Mouse (Mus musculus) liver, embryonic 15.5 days (tissue): ENCODE results near the gene Mef2b. TPM values are rescaled to one million over a fixed set of nuclear protein-coding genes. Genes with fewer than 3 reads are reported as not detected.
A peak's percentile ranks its signal among the peaks of the same experiment; 100 is the strongest.

Experiments
- ATAC-seq: fragments of 200-750 bp; cut with Nextera tagmentation; 2 replicates; pipeline ENCODE4 v1.8.0; 2017; ENCODE audit warnings: moderate number of reproducible peaks, mild to moderate bottlenecking, moderate library complexity; ENCODE audit not compliant: insufficient read depth
- H3K27ac ChIP-seq: fragments of 300-500 bp; sonication (generic); replicated peaks from 2 replicates; pipeline ENCODE4 v1.5.1; 2015; ENCODE audit warnings: mild to moderate bottlenecking, inconsistent platforms
- H3K27me3 ChIP-seq: fragments of 300-500 bp; sonication (generic); 2 replicates; pipeline ENCODE4 v1.6.1; 2015; ENCODE audit warnings: mild to moderate bottlenecking, inconsistent platforms
- H3K36me3 ChIP-seq: fragments of 300-500 bp; sonication (generic); replicated peaks from 2 replicates; pipeline ENCODE4 v1.6.1; 2015; ENCODE audit warnings: moderate library complexity, mild to moderate bottlenecking, inconsistent platforms
- H3K4me1 ChIP-seq: fragments of 300-500 bp; sonication (generic); replicated peaks from 2 replicates; pipeline ENCODE4 v1.6.1; 2015; ENCODE audit warnings: inconsistent platforms
- H3K4me2 ChIP-seq: fragments of 300-500 bp; sonication (generic); 2 replicates; pipeline ENCODE4 v1.6.1; 2015; ENCODE audit warnings: moderate library complexity, mild to moderate bottlenecking, inconsistent platforms
- H3K4me3 ChIP-seq: fragments of 300-500 bp; sonication (generic); replicated peaks from 2 replicates; pipeline ENCODE4 v1.5.1; 2015; ENCODE audit warnings: mild to moderate bottlenecking, inconsistent platforms
- H3K9ac ChIP-seq: fragments of 300-500 bp; sonication (generic); 2 replicates; pipeline ENCODE4 v1.6.1; 2015; ENCODE audit warnings: moderate library complexity, mild to moderate bottlenecking, inconsistent platforms
- H3K9me3 ChIP-seq: fragments of 300-500 bp; sonication (generic); replicated peaks from 2 replicates; pipeline ENCODE4 v1.6.1; 2016; ENCODE audit warnings: inconsistent platforms
- WGBS: fragments of 180-500 bp; shearing (Covaris S2); methylation state at CpG from one replicate; pipeline ENCODE4 v1.1.7; 2015; ENCODE audit warnings: mixed read lengths; ENCODE audit not compliant: insufficient replicate concordance; 5-methylcytosine and 5-hydroxymethylcytosine counted together
- polyA plus RNA-seq: library from polyadenylated mRNA; unstranded; fragments of >200 nt; fragmentation: Nextera tagmentation; extraction: Ambion mirVana; gene quantifications from 2 replicates; pipeline ENCODE4 v1.2.1, GENCODE M21; 2015

Mef2b gene
- polyA plus RNA-seq, 1 experiment from 2014 or later: not detected

DNA sequence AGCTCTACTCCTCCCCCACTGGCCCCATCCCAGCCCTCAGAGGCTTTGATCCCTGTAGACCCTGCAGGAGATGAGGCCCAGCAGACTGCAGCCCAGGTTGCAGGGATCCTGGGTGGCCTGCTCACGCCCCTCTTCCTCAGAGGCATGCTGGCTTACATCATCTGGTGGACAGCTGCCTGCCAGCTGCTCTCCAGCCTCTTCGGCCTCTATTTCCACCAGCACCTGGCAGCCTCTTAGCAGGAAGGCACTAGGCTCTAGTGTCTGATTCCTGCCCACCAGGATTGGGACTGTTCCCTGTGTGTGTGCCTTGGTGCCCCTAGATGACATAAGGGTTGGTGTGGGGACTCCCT, 42.4 kb downstream of the Mef2b start:
- Histone ChIP-seq H3K9ac (peak overlapping the region; percentile 35), H3K27me3 (no peaks in the 10 kb centered on the region), H3K36me3 (peaks cover 38% of the 10 kb centered on the region), H3K4me3 (no peak overlapping the region), H3K4me1 (peaks cover 30% of the 10 kb centered on the region), H3K9me3 (no peaks in the 10 kb centered on the region), H3K4me2 (peak overlapping the region; percentile 48), H3K27ac (peak overlapping the region; percentile 68)
- no peak; the same call in 1 of the 2 replicates for ATAC-seq
- 49% methylated on average over 2 of the region's 2 CpGs for WGBS

GRCm38 (mm10) chr8:70183194-70183593, 43.7 kb downstream of the Mef2b start:
- no peaks in the 10 kb centered on the region for H3K9me3 ChIP-seq
- no peak overlapping the region for H3K9ac ChIP-seq
- no peak for ATAC-seq
- H3K36me3 ChIP-seq: peaks cover 41% of the 10 kb centered on the region
- no peak overlapping the region for H3K4me2 ChIP-seq
- no peak overlapping the region for H3K27ac ChIP-seq
- H3K27me3 ChIP-seq: no peaks in the 10 kb centered on the region
- H3K4me3 ChIP-seq: no peak overlapping the region
- 79% methylated on average over 4 of the region's 4 CpGs for WGBS
- H3K4me1 ChIP-seq: peaks cover 30% of the 10 kb centered on the region

- H3K9ac ChIP-seq: no peak overlapping the region
- H3K36me3 ChIP-seq: peaks cover 62% of the 10 kb centered on the region
- no peak overlapping the region for H3K4me3 ChIP-seq
- H3K27ac ChIP-seq: no peak overlapping the region
- H3K4me2 ChIP-seq: no peak overlapping the region
- peaks cover 3% of the 10 kb centered on the region; the same call in 1 of the 2 replicates for H3K4me1 ChIP-seq
- 59% methylated on average over 7 of the region's 7 CpGs for WGBS
- H3K9me3 ChIP-seq: no peaks in the 10 kb centered on the region
- H3K27me3 ChIP-seq: no peaks in the 10 kb centered on the region
- ATAC-seq: no peak
These were observed 49.2 kb downstream of the Mef2b start for GRCm38 (mm10) chr8:70188707-70189106.

DNA sequence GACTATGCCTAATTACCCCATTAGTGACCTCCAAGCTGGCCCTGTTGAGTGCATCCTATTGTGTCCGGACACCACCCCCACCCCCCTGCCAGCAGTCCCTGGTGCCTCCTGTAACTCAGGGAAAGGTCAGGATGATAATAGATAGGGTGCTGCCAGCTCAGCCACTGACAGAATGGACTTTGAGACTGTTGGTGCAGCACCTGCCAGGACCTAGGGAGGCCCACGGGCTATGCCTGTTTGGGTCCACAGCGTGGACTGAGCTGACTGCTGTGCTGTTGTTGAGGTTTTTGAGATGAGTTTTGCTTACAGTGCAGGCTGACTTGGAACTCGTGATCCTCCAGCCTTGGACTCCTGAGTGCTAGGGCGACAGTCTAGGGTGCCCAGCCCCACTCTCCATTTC, 53.7 kb downstream of the Mef2b start:
- peak; percentile 43 for ATAC-seq
- Histone ChIP-seq H3K27ac (no peak overlapping the region), H3K4me3 (no peak overlapping the region), H3K36me3 (peaks cover 36% of the 10 kb centered on the region), H3K27me3 (no peaks in the 10 kb centered on the region), H3K9me3 (no peaks in the 10 kb centered on the region), H3K4me1 (peaks cover 35% of the 10 kb centered on the region), H3K9ac (no peak overlapping the region), H3K4me2 (no peak overlapping the region)
- 76% methylated on average over 5 of the region's 5 CpGs for WGBS

- 78% methylated on average over 3 of the region's 3 CpGs for WGBS
- ATAC-seq: no peak
- no peak overlapping the region for H3K9ac ChIP-seq
These were observed 54.7 kb downstream of the Mef2b start for GRCm38 (mm10) chr8:70194191-70194590.

GRCm38 (mm10) chr8:70195762-70196161, 56.3 kb downstream of the Mef2b start:
- ATAC-seq: no peak
- Histone ChIP-seq H3K27me3 (no peaks in the 10 kb centered on the region), H3K9ac (no peak overlapping the region), H3K4me1 (peaks cover 60% of the 10 kb centered on the region), H3K4me2 (no peak overlapping the region), H3K36me3 (peaks cover 12% of the 10 kb centered on the region), H3K27ac (no peak overlapping the region), H3K9me3 (no peaks in the 10 kb centered on the region), H3K4me3 (no peak overlapping the region)
- WGBS: 65% methylated on average over 2 of the region's 2 CpGs

More at GRCm38 (mm10) chr8:70194191-70194590, 54.7 kb downstream of the Mef2b start:
- peaks cover 45% of the 10 kb centered on the region for H3K4me1 ChIP-seq
- H3K9me3 ChIP-seq: no peaks in the 10 kb centered on the region
- H3K27me3 ChIP-seq: no peaks in the 10 kb centered on the region
- no peak overlapping the region for H3K4me3 ChIP-seq
- no peak overlapping the region for H3K27ac ChIP-seq
- peaks cover 27% of the 10 kb centered on the region for H3K36me3 ChIP-seq
- H3K4me2 ChIP-seq: no peak overlapping the region

DNA sequence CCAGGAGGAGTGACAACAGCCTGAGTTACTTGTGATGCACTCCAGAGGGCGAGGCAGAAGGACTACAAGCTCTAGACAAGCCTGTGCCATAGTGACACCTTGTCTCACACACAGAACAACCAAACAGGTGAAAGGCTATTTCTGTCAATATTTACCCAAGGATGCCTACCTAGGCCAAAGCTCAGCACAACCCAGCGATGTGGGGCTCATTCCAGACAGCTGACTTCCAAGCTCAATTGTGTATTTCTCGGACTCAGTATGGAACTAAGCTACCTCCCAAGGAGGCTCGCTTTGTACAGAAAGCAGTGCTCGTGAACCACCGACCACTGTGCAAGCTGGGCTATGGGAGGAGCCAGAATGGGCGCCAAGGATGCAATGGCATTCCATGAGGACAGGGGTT, 58.1 kb downstream of the Mef2b start:
- no peak overlapping the region for H3K27ac ChIP-seq
- no peaks in the 10 kb centered on the region for H3K9me3 ChIP-seq
- no peak overlapping the region for H3K9ac ChIP-seq
- H3K27me3 ChIP-seq: no peaks in the 10 kb centered on the region
- no peak for ATAC-seq
- 68% methylated on average over 7 of the region's 7 CpGs for WGBS
- no peak overlapping the region for H3K4me3 ChIP-seq
- H3K36me3 ChIP-seq: peaks cover 4% of the 10 kb centered on the region; the same call in 1 of the 2 replicates
- peaks cover 79% of the 10 kb centered on the region for H3K4me1 ChIP-seq
- H3K4me2 ChIP-seq: peak overlapping the region; percentile 26; the same call in 1 of the 2 replicates

GRCm38 (mm10) chr8:70200098-70200681, 60.7 kb downstream of the Mef2b start:
- 0 out of 2 replicates have a peak overlapping the region, but pooled peaks have one; percentile 61 for H3K4me2 ChIP-seq
- H3K9ac ChIP-seq: peak overlapping the region; percentile 25; the same call in 1 of the 2 replicates
- peak; percentile 49 for ATAC-seq
- no peak overlapping the region for H3K4me3 ChIP-seq
- peak overlapping the region; percentile 88 for H3K27ac ChIP-seq
- peaks cover 85% of the 10 kb centered on the region for H3K4me1 ChIP-seq
- H3K9me3 ChIP-seq: no peaks in the 10 kb centered on the region
- no peaks in the 10 kb centered on the region for H3K27me3 ChIP-seq
- WGBS: 72% methylated on average over 5 of the region's 5 CpGs
- H3K36me3 ChIP-seq: no peaks in the 10 kb centered on the region

DNA sequence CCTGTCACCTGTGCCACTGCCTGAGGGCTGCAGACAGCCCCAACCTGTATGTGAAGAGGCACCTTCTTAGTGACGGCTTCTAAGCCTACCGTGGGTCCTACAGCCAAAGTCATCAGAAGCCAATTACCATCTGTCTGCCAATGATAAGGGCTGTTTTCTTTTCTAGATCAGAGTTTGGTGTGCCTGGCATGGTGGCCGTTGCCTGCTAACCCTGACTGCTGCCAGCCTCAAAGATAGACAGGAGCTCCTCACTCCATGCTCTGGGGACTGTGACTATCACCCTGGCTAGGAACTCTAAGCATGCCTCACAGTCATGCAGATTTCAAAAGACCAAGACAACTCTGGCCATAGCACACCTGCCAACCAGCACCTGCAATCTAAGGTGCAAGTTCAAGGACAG, 61.9 kb downstream of the Mef2b start:
- 29% methylated on average over 3 of the region's 3 CpGs for WGBS
- Histone ChIP-seq H3K36me3 (no peaks in the 10 kb centered on the region), H3K9ac (peak overlapping the region; percentile 25; the same call in 1 of the 2 replicates), H3K27me3 (no peaks in the 10 kb centered on the region), H3K9me3 (no peaks in the 10 kb centered on the region), H3K4me1 (peaks cover 80% of the 10 kb centered on the region), H3K27ac (peak overlapping the region; percentile 88), H3K4me3 (peak overlapping the region; percentile 19; the same call in 1 of the 2 replicates), H3K4me2 (peak overlapping the region; percentile 61)
- ATAC-seq: peak; percentile 84

DNA sequence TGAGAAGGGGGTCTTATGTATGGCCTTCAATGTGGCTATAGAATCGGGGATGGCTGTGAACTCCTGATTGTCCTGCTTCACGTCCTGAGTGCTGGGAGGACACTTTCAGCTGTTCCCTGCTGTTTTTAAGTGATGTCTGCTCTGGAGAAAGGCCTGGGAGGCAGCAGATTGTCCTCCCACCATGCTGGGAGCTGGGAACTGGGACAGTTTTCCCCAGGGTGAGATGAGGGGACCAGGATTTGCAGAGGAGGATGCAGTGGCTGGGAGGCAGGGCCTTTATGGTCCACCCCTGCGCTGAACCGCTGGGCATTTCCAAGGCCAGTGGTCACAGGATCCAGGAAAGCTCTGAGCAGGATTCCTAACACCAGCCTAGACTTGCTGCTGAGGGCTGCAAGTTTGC, 63.6 kb downstream of the Mef2b start:
- Histone ChIP-seq H3K4me2 (no peak overlapping the region), H3K27ac (peak overlapping the region; percentile 88), H3K27me3 (no peaks in the 10 kb centered on the region), H3K4me1 (peaks cover 78% of the 10 kb centered on the region), H3K4me3 (no peak overlapping the region), H3K36me3 (no peaks in the 10 kb centered on the region), H3K9me3 (no peaks in the 10 kb centered on the region), H3K9ac (no peak overlapping the region)
- no peak for ATAC-seq
- 77% methylated on average over 4 of the region's 4 CpGs for WGBS

- 44% methylated on average over 1 of the region's 1 CpGs for WGBS
- Histone ChIP-seq H3K9me3 (no peaks in the 10 kb centered on the region), H3K4me3 (no peak overlapping the region), H3K27ac (no peak overlapping the region), H3K27me3 (no peaks in the 10 kb centered on the region), H3K36me3 (no peaks in the 10 kb centered on the region), H3K9ac (no peak overlapping the region), H3K4me2 (no peak overlapping the region), H3K4me1 (peaks cover 77% of the 10 kb centered on the region)
- no peak for ATAC-seq
These were observed 65.2 kb downstream of the Mef2b start for GRCm38 (mm10) chr8:70204757-70205156.

GRCm38 (mm10) chr8:70208130-70208529, 68.6 kb downstream of the Mef2b start:
- Histone ChIP-seq H3K4me1 (peaks cover 69% of the 10 kb centered on the region), H3K4me3 (no peak overlapping the region), H3K9me3 (no peaks in the 10 kb centered on the region), H3K9ac (no peak overlapping the region), H3K4me2 (0 out of 2 replicates have a peak overlapping the region, but pooled peaks have one; percentile 27), H3K27ac (peak overlapping the region; percentile 60), H3K27me3 (no peaks in the 10 kb centered on the region), H3K36me3 (no peaks in the 10 kb centered on the region)
- 74% methylated on average over 1 of the region's 1 CpGs for WGBS
- no peak for ATAC-seq
